Mouse (Mus musculus): ENCODE results near the gene BC030870.

DNA sequence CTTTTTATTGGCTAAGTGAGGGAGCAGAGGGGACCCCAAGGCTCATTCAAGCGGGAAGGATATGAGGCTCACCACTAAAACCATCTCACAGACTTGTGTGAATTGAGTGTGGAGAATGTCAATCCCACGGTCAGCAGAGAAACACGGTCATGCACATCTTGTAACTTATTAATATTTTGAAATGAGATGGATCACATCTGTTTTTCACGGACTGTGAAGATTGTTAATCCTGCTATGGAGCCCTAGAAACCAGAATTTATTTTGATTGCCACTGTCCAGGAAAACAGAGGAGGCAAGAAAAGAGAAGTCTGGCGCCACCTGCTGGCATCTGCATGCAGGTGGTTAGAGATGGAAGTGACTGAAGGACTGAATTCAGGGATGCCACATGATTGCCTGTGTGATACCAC lies 19.1 kb downstream of the BC030870 start:
- peak; percentile 85 for TF ChIP-seq CTCF (IDR thresholded peaks at IDR 0.05; ENCODE audit: low read depth)
- TF ChIP-seq EP300 (IDR thresholded peaks at IDR 0.05; ENCODE audit: low read depth), result no peak

All from heart, postnatal 0 days (tissue).